Mouse (Mus musculus) hindbrain, embryonic 14.5 days (tissue): ENCODE results near the gene Abcg8. TPM values are rescaled to one million over a fixed set of nuclear protein-coding genes. Genes with fewer than 3 reads are reported as not detected.
A peak's percentile ranks its signal among the peaks of the same experiment; 100 is the strongest.

Experiments used
- ATAC-seq: fragments of 200-750 bp; cut with Nextera tagmentation; 2 replicates; pipeline ENCODE4 v1.8.0; 2017; ENCODE audit warnings: moderate number of reproducible peaks, mild to moderate bottlenecking, moderate TSS enrichment, moderate library complexity; ENCODE audit not compliant: low FRiP score
- DNase-seq: peaks from one replicate; pipeline ENCODE4 v3.0.0-alpha.2; 2015; ENCODE audit warnings: low spot score
- H3K27ac ChIP-seq: fragments of 300-500 bp; sonication (generic); 2 replicates; pipeline ENCODE4 v1.5.1; 2014; ENCODE audit warnings: mild to moderate bottlenecking, moderate library complexity
- H3K27me3 ChIP-seq: fragments of 300-500 bp; sonication (generic); 2 replicates; pipeline ENCODE4 v1.6.1; 2014; ENCODE audit warnings: mild to moderate bottlenecking, low read length, mixed read lengths; ENCODE audit not compliant: control insufficient read depth, insufficient read depth
- H3K36me3 ChIP-seq: fragments of 300-500 bp; sonication (generic); replicated peaks from 2 replicates; pipeline ENCODE4 v1.6.1; 2014; ENCODE audit not compliant: control insufficient read depth, insufficient read depth
- H3K4me1 ChIP-seq: fragments of 300-500 bp; sonication (generic); replicated peaks from 2 replicates; pipeline ENCODE4 v1.6.1; 2014; ENCODE audit warnings: antibody characterized with exemption, low read length, mixed read lengths; ENCODE audit not compliant: control insufficient read depth, insufficient read depth
- H3K4me2 ChIP-seq: fragments of 300-500 bp; sonication (generic); replicated peaks from 2 replicates; pipeline ENCODE4 v1.6.1; 2014; ENCODE audit warnings: mild to moderate bottlenecking, moderate library complexity
- H3K4me3 ChIP-seq: fragments of 300-500 bp; sonication (generic); replicated peaks from 2 replicates; pipeline ENCODE4 v1.5.1; 2014; ENCODE audit warnings: mild to moderate bottlenecking, low read length
- H3K9ac ChIP-seq: fragments of 300-500 bp; sonication (generic); 2 replicates; pipeline ENCODE4 v1.6.1; 2014
- H3K9me3 ChIP-seq: fragments of 300-500 bp; sonication (generic); 2 replicates; pipeline ENCODE4 v1.6.1; 2016; ENCODE audit warnings: low read length; ENCODE audit not compliant: control insufficient read depth
- WGBS: fragments of 180-500 bp; shearing (Covaris S2); extraction: QIAGEN DNeasy Blood & Tissue Kit; methylation state at CpG from one replicate; pipeline ENCODE4 v1.1.7; 2014; 5-methylcytosine and 5-hydroxymethylcytosine counted together
- polyA plus RNA-seq: library from polyadenylated mRNA; unstranded; fragments of >200 nt; fragmentation: Nextera tagmentation; extraction: Ambion mirVana; gene quantifications from 2 replicates; pipeline ENCODE4 v1.2.1, GENCODE M21; 2014

Gene Abcg8
- polyA plus RNA-seq, 1 experiment from 2014 or later, result 0.09 TPM

DNA sequence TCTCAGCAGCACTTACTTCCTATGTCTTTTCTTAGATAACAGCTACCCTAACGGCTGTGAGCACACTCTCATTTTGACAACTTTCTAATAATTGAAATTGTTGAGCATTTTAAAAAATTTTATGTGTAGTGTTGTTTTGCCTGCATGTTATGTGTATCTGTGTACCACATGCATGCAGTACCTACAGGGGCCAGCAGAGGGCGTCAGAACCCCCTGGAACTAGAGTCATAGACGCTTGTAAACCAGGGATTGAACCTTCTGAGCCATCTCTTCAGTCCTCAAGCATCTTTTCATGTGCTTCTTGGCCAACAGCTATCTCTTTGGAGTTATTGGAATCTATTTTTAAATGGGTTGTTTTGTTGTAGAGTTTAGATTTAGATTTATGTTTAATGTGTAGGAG, 34.2 kb upstream of the Abcg8 start:
- no peaks in the 10 kb centered on the region for H3K27me3 ChIP-seq
- no peak overlapping the region for H3K4me2 ChIP-seq
- H3K9me3 ChIP-seq, result no peaks in the 10 kb centered on the region
- DNase-seq (peak; percentile 28), ATAC-seq (no peak)
- H3K4me1 ChIP-seq, result no peaks in the 10 kb centered on the region
- H3K27ac ChIP-seq, result no peak overlapping the region
- no peaks in the 10 kb centered on the region for H3K36me3 ChIP-seq
- H3K9ac ChIP-seq, result no peak overlapping the region
- no peak overlapping the region for H3K4me3 ChIP-seq
- WGBS, result 33% methylated on average over 3 of the region's 3 CpGs

DNA sequence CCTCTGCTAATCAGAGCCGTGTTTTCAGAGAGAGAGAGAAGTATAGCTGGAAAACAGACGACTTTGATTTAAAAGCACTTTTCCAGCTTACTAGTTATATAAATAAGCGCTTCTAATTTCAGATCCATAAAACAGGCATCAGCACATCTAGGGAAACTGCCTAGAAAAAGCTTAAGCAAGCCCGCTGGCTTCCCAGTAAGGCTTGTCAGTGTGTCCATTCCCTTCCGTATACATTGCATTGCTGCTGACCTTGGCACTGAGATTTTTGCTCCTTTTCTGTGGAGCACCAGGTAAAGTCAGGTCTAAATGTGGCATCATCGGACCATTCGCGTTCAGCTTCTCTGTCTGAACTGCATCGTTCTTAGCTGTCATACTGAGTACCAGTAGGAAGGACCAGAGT, 33.8 kb upstream of the Abcg8 start:
- Histone ChIP-seq H3K27ac (no peak overlapping the region), H3K4me1 (no peaks in the 10 kb centered on the region), H3K9me3 (no peaks in the 10 kb centered on the region), H3K4me2 (no peak overlapping the region), H3K4me3 (no peak overlapping the region), H3K9ac (no peak overlapping the region), H3K36me3 (no peaks in the 10 kb centered on the region), H3K27me3 (no peaks in the 10 kb centered on the region)
- DNase-seq (no peak), ATAC-seq (no peak)
- WGBS, result 92% methylated on average over 9 of the region's 9 CpGs

DNA sequence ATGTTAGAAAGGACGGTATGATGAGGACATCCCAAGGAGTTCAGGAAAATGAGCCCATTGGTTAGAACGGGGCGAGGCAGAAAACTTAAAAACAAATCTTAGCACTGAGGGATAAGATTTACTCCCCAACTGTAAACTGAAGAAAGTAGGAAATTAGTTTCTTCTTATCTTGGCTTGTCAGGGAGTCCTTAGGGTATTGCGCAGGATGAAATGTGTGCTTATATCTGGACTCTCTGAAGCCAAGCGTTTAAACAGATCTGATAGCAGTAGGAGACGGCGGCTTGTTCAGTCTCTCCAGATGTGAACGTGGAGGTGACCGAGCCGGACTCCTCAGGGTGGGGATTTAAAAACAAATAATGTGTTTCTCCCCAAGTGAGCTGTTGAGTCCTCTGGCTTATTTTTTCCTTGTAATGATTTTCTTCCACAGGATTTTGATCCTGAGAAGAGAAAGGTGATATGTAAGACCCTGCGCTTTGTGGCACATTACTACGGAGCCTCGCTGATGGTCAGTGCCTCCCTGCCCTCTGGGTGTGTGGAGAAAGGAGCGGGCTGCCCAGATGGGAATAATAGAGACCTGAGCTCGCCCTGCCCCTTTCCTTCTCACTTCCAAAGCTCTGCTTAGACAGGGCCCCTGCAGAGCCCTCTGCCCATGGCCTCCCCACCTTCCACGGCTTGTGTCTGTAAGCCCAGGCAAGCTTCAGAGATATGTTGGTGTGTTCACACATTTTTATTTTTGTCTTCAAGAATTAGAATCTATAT, 31.6 kb upstream of the Abcg8 start:
- 63% methylated on average over 16 of the region's 16 CpGs for WGBS
- no peak for ATAC-seq
- H3K9ac ChIP-seq, result no peak overlapping the region

DNA sequence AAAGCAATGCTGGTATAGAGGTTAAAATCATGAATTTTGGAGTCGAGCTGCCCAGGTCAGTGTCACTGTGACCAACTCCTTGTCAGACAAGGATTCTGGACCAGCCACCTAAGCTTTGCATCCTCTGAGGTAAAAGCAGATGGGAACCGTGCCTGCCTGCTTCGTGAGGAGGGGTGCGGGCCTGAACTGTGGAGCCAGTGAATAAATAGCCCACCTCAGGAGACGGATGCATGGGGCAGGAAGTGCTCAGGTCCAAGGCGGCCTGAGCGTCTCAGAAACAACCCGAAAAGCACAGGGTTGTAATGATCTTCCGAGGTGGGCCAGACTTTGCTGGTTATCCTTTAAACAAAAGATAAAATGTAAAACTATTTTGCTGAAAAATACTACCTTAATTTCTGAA, 31.0 kb upstream of the Abcg8 start:
- no peak for DNase-seq

More for the DNA sequence above, 31.6 kb upstream of the Abcg8 start:
- Histone ChIP-seq H3K9me3 (no peaks in the 10 kb centered on the region), H3K4me2 (no peak overlapping the region), H3K27me3 (no peaks in the 10 kb centered on the region), H3K36me3 (no peaks in the 10 kb centered on the region), H3K4me3 (no peak overlapping the region), H3K27ac (no peak overlapping the region), H3K4me1 (no peaks in the 10 kb centered on the region)
- no peak for DNase-seq

DNA sequence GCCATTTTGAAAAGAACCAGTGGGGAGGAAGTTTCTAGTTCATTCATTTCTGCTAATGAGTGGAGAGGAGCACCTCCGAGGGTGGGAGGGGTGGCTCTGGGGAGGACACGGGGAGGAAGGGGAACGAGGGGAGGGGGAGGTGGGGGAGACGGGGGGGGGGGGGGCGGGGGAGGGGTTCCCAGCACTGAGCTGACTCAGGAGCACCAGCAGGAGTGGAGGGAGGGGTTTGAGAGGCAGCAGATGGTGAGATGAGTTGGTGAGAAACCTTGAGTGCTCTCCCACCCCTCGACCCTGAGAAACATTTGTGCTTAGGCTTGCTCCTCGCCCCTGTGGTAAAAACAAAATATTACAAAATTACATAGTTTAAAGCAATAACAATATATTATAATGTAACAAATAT, 30.2 kb upstream of the Abcg8 start:
- ATAC-seq (no peak), DNase-seq (no peak)
- H3K27ac ChIP-seq, result no peak overlapping the region
- no peaks in the 10 kb centered on the region for H3K9me3 ChIP-seq
- no peak overlapping the region for H3K4me3 ChIP-seq
- H3K36me3 ChIP-seq, result no peaks in the 10 kb centered on the region
- WGBS, result 36% methylated on average over 3 of the region's 7 CpGs
- H3K27me3 ChIP-seq, result no peaks in the 10 kb centered on the region
- H3K4me1 ChIP-seq, result no peaks in the 10 kb centered on the region
- H3K9ac ChIP-seq, result no peak overlapping the region
- H3K4me2 ChIP-seq, result no peak overlapping the region

More for the DNA sequence above, 31.0 kb upstream of the Abcg8 start:
- Histone ChIP-seq H3K4me2 (no peak overlapping the region), H3K4me3 (no peak overlapping the region), H3K36me3 (no peaks in the 10 kb centered on the region), H3K27me3 (no peaks in the 10 kb centered on the region), H3K9me3 (no peaks in the 10 kb centered on the region), H3K9ac (no peak overlapping the region), H3K4me1 (no peaks in the 10 kb centered on the region), H3K27ac (no peak overlapping the region)
- WGBS, result 40% methylated on average over 9 of the region's 9 CpGs
- ATAC-seq, result no peak

DNA sequence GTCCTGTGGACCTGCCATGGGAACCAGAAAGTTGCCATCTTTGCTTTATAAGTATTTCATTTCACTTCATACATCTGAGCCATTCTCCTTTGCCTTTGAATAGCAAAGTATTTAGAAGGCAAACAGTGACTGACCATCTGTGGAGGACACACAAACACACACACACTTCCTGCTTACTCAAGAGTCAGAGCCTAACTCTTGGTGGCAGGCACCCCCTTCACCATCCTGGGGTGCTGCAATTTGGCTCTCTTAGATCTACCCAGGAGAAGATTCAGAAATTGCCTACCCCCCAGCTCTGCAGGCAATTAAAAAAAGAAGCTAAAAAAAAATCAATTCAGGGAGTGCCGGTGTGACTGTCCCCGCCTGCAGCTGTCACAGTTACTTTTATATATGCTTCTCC, 29.6 kb upstream of the Abcg8 start:
- Histone ChIP-seq H3K27ac (no peak overlapping the region), H3K9ac (no peak overlapping the region), H3K9me3 (no peaks in the 10 kb centered on the region), H3K36me3 (no peaks in the 10 kb centered on the region), H3K4me2 (no peak overlapping the region), H3K4me1 (no peaks in the 10 kb centered on the region), H3K27me3 (no peaks in the 10 kb centered on the region), H3K4me3 (no peak overlapping the region)
- ATAC-seq (no peak), DNase-seq (no peak)
- 66% methylated on average over 2 of the region's 2 CpGs for WGBS

DNA sequence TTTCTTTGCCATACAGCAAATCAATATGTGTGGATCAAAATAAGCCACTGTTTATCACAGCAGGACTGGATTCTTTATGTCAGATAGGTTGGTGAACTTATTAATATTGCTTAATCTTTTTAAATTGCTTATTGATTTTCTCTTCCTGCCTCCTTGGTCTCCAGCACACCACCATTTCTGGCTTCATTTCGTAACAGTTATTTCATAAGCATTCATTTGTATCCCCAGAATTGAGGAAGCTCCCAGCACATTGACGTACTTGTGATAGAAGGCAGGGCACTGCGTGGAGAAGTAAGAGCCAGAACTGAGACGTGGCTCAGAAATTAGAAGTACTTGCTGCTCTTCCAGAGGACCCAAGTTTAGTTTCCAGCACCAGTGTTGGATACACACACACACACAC, 28.5 kb upstream of the Abcg8 start:
- no peaks in the 10 kb centered on the region for H3K36me3 ChIP-seq
- no peak overlapping the region for H3K9ac ChIP-seq
- no peaks in the 10 kb centered on the region for H3K27me3 ChIP-seq
- WGBS, result 85% methylated on average over 4 of the region's 4 CpGs
- H3K4me3 ChIP-seq, result no peak overlapping the region
- H3K4me2 ChIP-seq, result no peak overlapping the region
- ATAC-seq, result no peak
- no peak for DNase-seq
- no peak overlapping the region for H3K27ac ChIP-seq
- no peaks in the 10 kb centered on the region for H3K9me3 ChIP-seq
- no peaks in the 10 kb centered on the region for H3K4me1 ChIP-seq

DNA sequence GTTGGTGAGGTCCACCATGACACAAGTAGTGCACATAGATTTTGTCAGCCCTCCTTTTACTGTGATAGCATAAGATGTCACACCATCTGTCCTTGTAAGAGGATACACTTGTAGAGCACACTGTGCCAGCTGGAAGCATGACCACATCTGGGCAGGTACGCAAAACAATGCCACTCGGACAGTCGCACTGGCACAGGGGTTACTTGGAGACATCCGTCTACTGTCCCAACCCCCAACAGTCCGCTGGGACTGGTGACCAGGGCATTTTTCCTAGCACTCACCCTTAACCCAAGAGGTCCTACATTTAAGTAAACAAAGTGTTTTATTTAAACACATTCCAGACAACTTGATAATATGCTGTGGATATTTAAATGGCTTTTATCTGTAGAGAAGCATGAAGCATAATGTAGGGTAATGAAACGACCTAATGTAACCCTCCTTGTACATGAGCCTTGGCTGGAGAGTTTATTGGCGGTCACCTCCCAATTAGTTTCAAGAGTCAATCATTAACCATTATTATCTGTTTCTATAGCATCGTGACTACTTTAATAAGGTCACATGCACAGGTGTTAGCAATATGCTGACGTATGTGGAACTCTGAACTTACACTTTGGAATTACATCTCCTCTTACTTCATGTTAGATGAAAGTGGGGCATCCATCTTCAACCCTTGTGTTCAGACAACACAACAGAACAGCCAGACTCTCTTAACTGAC, 25.6 kb upstream of the Abcg8 start:
- DNase-seq (no peak), ATAC-seq (no peak)
- 90% methylated on average over 9 of the region's 9 CpGs for WGBS
- no peak overlapping the region for H3K9ac ChIP-seq
- H3K4me3 ChIP-seq, result no peak overlapping the region
- no peaks in the 10 kb centered on the region for H3K36me3 ChIP-seq
- no peak overlapping the region for H3K4me2 ChIP-seq
- no peaks in the 10 kb centered on the region for H3K9me3 ChIP-seq
- H3K4me1 ChIP-seq, result no peaks in the 10 kb centered on the region
- H3K27ac ChIP-seq, result no peak overlapping the region
- H3K27me3 ChIP-seq, result no peaks in the 10 kb centered on the region

DNA sequence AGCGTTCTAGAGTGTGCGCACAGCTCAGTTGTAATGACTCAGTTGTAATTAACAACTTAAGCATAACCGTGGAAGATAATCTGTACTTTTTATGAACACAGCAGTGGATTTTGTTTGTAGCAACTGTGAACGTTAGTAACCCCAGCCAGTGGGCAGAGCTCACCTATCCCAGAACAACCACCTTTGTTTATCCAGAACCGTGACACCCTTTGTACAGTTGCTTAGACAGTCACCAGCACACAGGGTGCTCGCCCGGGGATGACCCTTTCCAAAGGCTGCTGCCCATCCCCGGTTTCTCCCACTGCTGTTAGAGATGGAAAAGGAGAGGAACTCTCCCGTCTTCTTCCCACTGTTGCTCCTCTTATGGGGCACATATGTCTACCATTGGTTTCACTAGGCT, 22.6 kb upstream of the Abcg8 start:
- Histone ChIP-seq H3K9ac (no peak overlapping the region), H3K9me3 (no peaks in the 10 kb centered on the region), H3K4me3 (no peak overlapping the region), H3K4me2 (no peak overlapping the region), H3K4me1 (peaks cover 9% of the 10 kb centered on the region), H3K36me3 (no peaks in the 10 kb centered on the region), H3K27ac (no peak overlapping the region), H3K27me3 (no peaks in the 10 kb centered on the region)
- ATAC-seq (no peak), DNase-seq (no peak)
- 91% methylated on average over 9 of the region's 9 CpGs for WGBS
